Mouse (Mus musculus): ENCODE data around the gene Acsl1. TPM values are rescaled to one million over a fixed set of nuclear protein-coding genes. Genes with fewer than 3 reads are reported as not detected.

Acsl1 gene
- total and polyA plus RNA-seq, 3 experiments = 26.2 to 33.9 TPM; not detected in 1

- DNase-seq (ENCODE audit: low read depth, low spot score) = no peak
- no peak overlapping the region for H3K9ac ChIP-seq (ENCODE audit: control insufficient read depth, low read depth, low read length, poor library complexity, severe bottlenecking)
- H3K79me2 ChIP-seq (ENCODE audit: control insufficient read depth, insufficient read depth, low read length, poor library complexity) = peaks cover 19% of the 10 kb centered on the region; the same call in 1 of the 2 replicates
- peaks cover 0 to 2% of the 10 kb centered on the region in 2 experiments; a peak in 1 of 4 replicates for H3K36me3 ChIP-seq (ENCODE audit: control insufficient read depth in 1 of 2, insufficient read depth in 2 of 2, low read length in 2 of 2)
- TF ChIP-seq EP300 (IDR thresholded peaks at IDR 0.05; ENCODE audit: low read depth in 1 of 2, low read length in 2 of 2) (no peak), SIN3A (IDR thresholded peaks at IDR 0.05; ENCODE audit: low read length) (no peak), RAD21 (IDR thresholded peaks at IDR 0.05; ENCODE audit: low read depth, low read length) (no peak), NRF1 (IDR thresholded peaks at IDR 0.05; ENCODE audit: insufficient read depth, low read depth, low read length, poor library complexity, severe bottlenecking) (no peak), E2F4 (IDR thresholded peaks at IDR 0.05; ENCODE audit: borderline replicate concordance, low read depth, low read length) (no peak), JUND (IDR thresholded peaks at IDR 0.05; ENCODE audit: low read depth, low read length) (no peak), CHD2 (IDR thresholded peaks at IDR 0.05; ENCODE audit: low read length) (no peak), MYB (IDR thresholded peaks at IDR 0.05; ENCODE audit: low read depth, low read length) (no peak), UBTF (IDR thresholded peaks at IDR 0.05; ENCODE audit: borderline replicate concordance, insufficient read depth, low read depth, low read length) (no peak), TCF12 (IDR thresholded peaks at IDR 0.05; ENCODE audit: low read depth, low read length) (no peak), USF2 (IDR thresholded peaks at IDR 0.05; ENCODE audit: borderline replicate concordance in 1 of 2, insufficient read depth in 1 of 2, low read depth in 1 of 2, low read length in 2 of 2) (no peak), NELFE (IDR thresholded peaks at IDR 0.05; ENCODE audit: low read depth, low read length) (no peak)
- no peaks in the 10 kb centered on the region; a peak in 1 of 4 replicates for H3K4me1 ChIP-seq (ENCODE audit: control insufficient read depth in 1 of 2, insufficient read depth in 2 of 2, low read length in 2 of 2)
- H3K9me3 ChIP-seq (replicated peaks; ENCODE audit: insufficient read depth, low read length) = no peaks in the 10 kb centered on the region
- H3K4me3 ChIP-seq (ENCODE audit: control insufficient read depth in 1 of 2, insufficient read depth in 1 of 2, low read depth in 2 of 2, low read length in 2 of 2) = no peak overlapping the region
- no peak overlapping the region for H3K27ac ChIP-seq (ENCODE audit: control insufficient read depth, low read depth, low read length)
- H3K27me3 ChIP-seq (ENCODE audit: control insufficient read depth in 1 of 2, insufficient read depth in 2 of 2, low read length in 2 of 2) = no peaks in the 10 kb centered on the region
Observed at GRCm38 (mm10) chr8:46483247-46483646, 12.4 kb downstream of the Acsl1 start.

- Histone ChIP-seq H3K4me1 (ENCODE audit: control insufficient read depth in 1 of 2, insufficient read depth in 2 of 2, low read length in 2 of 2) (no peaks in the 10 kb centered on the region; a peak in 1 of 4 replicates), H3K9ac (ENCODE audit: control insufficient read depth, low read depth, low read length, poor library complexity, severe bottlenecking) (no peak overlapping the region), H3K36me3 (ENCODE audit: control insufficient read depth in 1 of 2, insufficient read depth in 2 of 2, low read length in 2 of 2) (peaks cover 0 to 2% of the 10 kb centered on the region in 2 experiments; a peak in 1 of 4 replicates), H3K79me2 (ENCODE audit: control insufficient read depth, insufficient read depth, low read length, poor library complexity) (peaks cover 19% of the 10 kb centered on the region; the same call in 1 of the 2 replicates), H3K27me3 (ENCODE audit: control insufficient read depth in 1 of 2, insufficient read depth in 2 of 2, low read length in 2 of 2) (no peaks in the 10 kb centered on the region), H3K4me3 (ENCODE audit: control insufficient read depth in 1 of 2, insufficient read depth in 1 of 2, low read depth in 2 of 2, low read length in 2 of 2) (no peak overlapping the region), H3K9me3 (replicated peaks; ENCODE audit: insufficient read depth, low read length) (no peaks in the 10 kb centered on the region), H3K27ac (ENCODE audit: control insufficient read depth, low read depth, low read length) (no peak overlapping the region)
- no peak for TF ChIP-seq UBTF (IDR thresholded peaks at IDR 0.05; ENCODE audit: borderline replicate concordance, insufficient read depth, low read depth, low read length)
- no peak for TF ChIP-seq SMC3 (IDR thresholded peaks at IDR 0.05; ENCODE audit: low read depth, low read length)
- no peak for TF ChIP-seq ZNF384 (IDR thresholded peaks at IDR 0.05; ENCODE audit: low read depth, low read length)
- TF ChIP-seq CTCF (IDR thresholded peaks at IDR 0.05 in 2 of 3, conservative IDR thresholded peaks at IDR 0.05 in 1 of 3; ENCODE audit: control insufficient read depth in 1 of 3, insufficient read depth in 1 of 3, low read depth in 2 of 3, low read length in 3 of 3, poor library complexity in 1 of 3, severe bottlenecking in 1 of 3) = no peak
- TF ChIP-seq TAL1 (IDR thresholded peaks at IDR 0.05; ENCODE audit: low read length) = no peak
- no peak for TF ChIP-seq MYC (IDR thresholded peaks at IDR 0.05; ENCODE audit: low read depth, low read length)
- TF ChIP-seq USF1 (IDR thresholded peaks at IDR 0.05; ENCODE audit: low read depth, low read length) = no peak
- no peak for TF ChIP-seq GATA1 (IDR thresholded peaks at IDR 0.05; ENCODE audit: low read depth, low read length)
- no peak for TF ChIP-seq RAD21 (IDR thresholded peaks at IDR 0.05; ENCODE audit: low read depth, low read length)
- no peak for TF ChIP-seq EP300 (IDR thresholded peaks at IDR 0.05; ENCODE audit: low read depth in 1 of 2, low read length in 2 of 2)
- no peak for DNase-seq (ENCODE audit: low read depth, low spot score)
Observed at GRCm38 (mm10) chr8:46484077-46484476, 13.2 kb downstream of the Acsl1 start.
